Mouse (Mus musculus) lung, adult 2 months (tissue): ENCODE results near the gene Rap2a.

Experiments used
- CTCF ChIP-seq: fragments of 200-500 bp; IDR thresholded peaks from 2 replicates; pipeline ENCODE4 v1.5.1; 2011; ENCODE audit warnings: mild to moderate bottlenecking, low read length, control low read depth; ENCODE audit not compliant: insufficient read depth
- POLR2A ChIP-seq: fragments of 200-500 bp; IDR thresholded peaks from 2 replicates; pipeline ENCODE4 v1.6.1; 2011; ENCODE audit warnings: low read depth, mild to moderate bottlenecking, control low read depth, low read length, borderline replicate concordance; ENCODE audit errors: extremely low read depth

- TF ChIP-seq CTCF (no peak), POLR2A (no peak)
These were observed 60.9 kb downstream of the Rap2a start for GRCm38 (mm10) chr14:120539128-120539527.
